Mouse (Mus musculus): ENCODE data around the gene Prkra.
A peak's percentile ranks its signal among the peaks of the same experiment; 100 is the strongest.

DNA sequence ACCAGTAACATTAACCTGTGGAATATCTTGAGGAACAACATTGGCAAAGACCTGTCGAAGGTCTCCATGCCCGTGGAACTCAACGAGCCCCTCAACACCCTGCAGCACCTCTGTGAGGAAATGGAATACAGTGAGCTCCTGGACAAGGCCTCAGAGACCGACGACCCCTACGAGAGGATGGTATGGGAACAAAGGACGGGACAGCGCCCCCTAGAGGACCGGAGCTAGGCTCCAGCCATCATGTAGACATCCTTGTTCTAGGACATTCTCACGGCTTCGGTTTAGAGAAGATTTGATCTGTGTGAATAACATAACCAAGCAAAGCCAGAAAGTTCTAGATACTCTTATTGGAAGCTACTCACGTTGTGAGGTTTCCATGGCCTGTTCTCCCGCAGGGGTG, 62.7 kb downstream of the Prkra start:
- TF ChIP-seq CTCF (IDR thresholded peaks at IDR 0.05; ENCODE audit: low read depth, low read length) (peak; percentile 10), EP300 (IDR thresholded peaks at IDR 0.05; ENCODE audit: insufficient read depth, low read depth, low read length) (no peak)

Measured in ES-Bruce4 (cell line).